Mouse (Mus musculus): ENCODE data around the gene Mydgf. TPM values are rescaled to one million over a fixed set of nuclear protein-coding genes. Genes with fewer than 3 reads are reported as not detected.

Gene Mydgf
- polyA plus RNA-seq, 1 experiment, result 73.9 TPM

DNA sequence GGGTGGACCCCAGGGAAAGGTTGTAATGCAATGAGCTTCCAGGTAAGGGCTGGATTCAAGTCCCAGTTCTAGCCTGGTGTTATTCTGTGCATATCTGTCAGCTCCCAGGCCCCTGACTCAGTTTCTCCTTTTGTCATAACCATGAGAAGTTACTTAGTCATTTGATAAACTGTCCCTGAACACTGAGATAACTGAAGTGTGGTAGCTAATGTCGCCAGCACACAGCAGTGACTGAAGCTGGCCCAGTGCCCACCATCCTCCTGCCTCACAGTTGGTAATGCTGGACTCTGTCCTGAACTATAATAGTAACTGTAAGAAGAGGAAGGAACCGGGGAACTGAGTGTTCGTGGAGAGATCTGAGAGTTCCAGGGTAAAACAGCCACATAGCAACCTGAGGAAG, 19.2 kb downstream of the Mydgf start:
- H3K79me2 ChIP-seq (ENCODE audit: control insufficient read depth, insufficient read depth), result no peaks in the 10 kb centered on the region
- H3K36me3 ChIP-seq (ENCODE audit: control insufficient read depth, insufficient read depth), result no peaks in the 10 kb centered on the region
- no peak overlapping the region for H3K4me2 ChIP-seq (ENCODE audit: low read depth)
- H3ac ChIP-seq (ENCODE audit: control insufficient read depth, insufficient read length), result no peak overlapping the region
- H3K27me3 ChIP-seq (ENCODE audit: control insufficient read depth, insufficient read depth, insufficient read length), result no peaks in the 10 kb centered on the region
- TF ChIP-seq SRF (IDR thresholded peaks at IDR 0.05; ENCODE audit: control insufficient read depth, insufficient read length, low read depth), result no peak
- TF ChIP-seq E2F4 (IDR thresholded peaks at IDR 0.05; ENCODE audit: insufficient read depth), result no peak
- no peak for TF ChIP-seq REST (IDR thresholded peaks at IDR 0.05; ENCODE audit: insufficient read depth, insufficient read length)
- TF ChIP-seq MYOG (IDR thresholded peaks at IDR 0.05; ENCODE audit: control insufficient read depth in 1 of 3, insufficient read depth in 1 of 3, insufficient read length in 2 of 3, low read depth in 2 of 3), result no peak
- no peak for TF ChIP-seq MYOD1 (IDR thresholded peaks at IDR 0.05; ENCODE audit: control insufficient read depth in 1 of 3, insufficient read length in 2 of 3, low read depth in 2 of 3)
- no peak for TF ChIP-seq TCF3 (IDR thresholded peaks at IDR 0.05; ENCODE audit: insufficient read length, low read depth)
- no peak for TF ChIP-seq MAX (IDR thresholded peaks at IDR 0.05; ENCODE audit: low read depth)
- TF ChIP-seq POLR2A (IDR thresholded peaks at IDR 0.05; ENCODE audit: insufficient read length, low read depth), result no peak
- no peak for TF ChIP-seq POLR2AphosphoS2 (IDR thresholded peaks at IDR 0.05; ENCODE audit: insufficient read length, low read depth)
- TF ChIP-seq TCF12 (IDR thresholded peaks at IDR 0.05; ENCODE audit: insufficient read depth, poor library complexity, severe bottlenecking), result no peak
- no peak for TF ChIP-seq CEBPB (IDR thresholded peaks at IDR 0.05; ENCODE audit: insufficient read depth, poor library complexity, severe bottlenecking)
- H3K4me3 ChIP-seq, result no peak overlapping the region

- H3K4me3 ChIP-seq, result no peak overlapping the region
Measured at GRCm38 (mm10) chr17:56163523-56164102, 20.1 kb downstream of the Mydgf start.

DNA sequence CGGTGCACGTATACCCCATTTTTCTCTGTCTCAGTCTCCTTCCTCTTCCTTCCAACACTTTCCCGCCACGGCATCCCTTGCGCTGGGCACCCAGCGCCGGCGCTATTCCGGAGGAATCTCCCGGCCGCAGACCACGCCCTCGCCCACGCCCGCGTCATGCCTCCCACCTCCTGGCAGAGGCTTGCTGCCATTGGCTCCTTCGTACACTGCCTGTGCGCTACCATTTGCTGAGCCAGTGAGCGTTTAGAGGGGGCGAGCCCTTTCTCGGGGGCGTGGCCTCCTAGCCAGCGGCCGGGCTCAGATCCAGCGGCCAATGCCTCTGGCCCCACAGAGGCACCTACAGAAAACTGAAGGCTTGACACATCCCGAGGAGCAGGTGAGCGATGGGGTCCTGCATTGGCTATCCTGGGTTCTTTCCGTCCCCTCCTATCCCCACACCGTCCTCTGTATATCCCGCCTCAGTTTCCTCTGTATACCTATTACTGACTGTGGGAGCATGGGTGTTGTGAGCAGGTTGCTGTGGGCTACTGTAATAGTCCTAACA, 21.4 kb downstream of the Mydgf start, which contains the start of gene Tnfaip8l1:
TSS of gene Tnfaip8l1 (plus strand) at position 247 of the 544 bp plus-strand sequence.
- Histone ChIP-seq H3K36me3 (ENCODE audit: control insufficient read depth, insufficient read depth) (no peaks in the 10 kb centered on the region), H3ac (ENCODE audit: control insufficient read depth, insufficient read length) (no peak within 1 kb of the TSS), H3K4me2 (ENCODE audit: low read depth) (peak within 1 kb of the TSS; percentile 92), H3K79me2 (ENCODE audit: control insufficient read depth, insufficient read depth) (no peaks in the 10 kb centered on the region), H3K27me3 (ENCODE audit: control insufficient read depth, insufficient read depth, insufficient read length) (peaks cover 18% of the 10 kb centered on the region), H3K4me3 (peak within 1 kb of the TSS; percentile 17)
- TF ChIP-seq TCF12 (IDR thresholded peaks at IDR 0.05; ENCODE audit: insufficient read depth, poor library complexity, severe bottlenecking) (no peak), POLR2A (IDR thresholded peaks at IDR 0.05; ENCODE audit: insufficient read length, low read depth) (peak; percentile 40), E2F4 (IDR thresholded peaks at IDR 0.05; ENCODE audit: insufficient read depth) (peak; percentile 22)

More at GRCm38 (mm10) chr17:56163523-56164102, 20.1 kb downstream of the Mydgf start:
- H3K27me3 ChIP-seq (ENCODE audit: control insufficient read depth, insufficient read depth, insufficient read length), result peaks cover 4% of the 10 kb centered on the region
- no peaks in the 10 kb centered on the region for H3K79me2 ChIP-seq (ENCODE audit: control insufficient read depth, insufficient read depth)
- H3K4me2 ChIP-seq (ENCODE audit: low read depth), result no peak overlapping the region
- TF ChIP-seq MYOD1 (IDR thresholded peaks at IDR 0.05; ENCODE audit: control insufficient read depth in 1 of 3, insufficient read length in 2 of 3, low read depth in 2 of 3), result peak in 1 of 3 experiments; percentile 45
- TF ChIP-seq TCF3 (IDR thresholded peaks at IDR 0.05; ENCODE audit: insufficient read length, low read depth), result no peak
- no peak overlapping the region for H3ac ChIP-seq (ENCODE audit: control insufficient read depth, insufficient read length)
- H3K36me3 ChIP-seq (ENCODE audit: control insufficient read depth, insufficient read depth), result no peaks in the 10 kb centered on the region

DNA sequence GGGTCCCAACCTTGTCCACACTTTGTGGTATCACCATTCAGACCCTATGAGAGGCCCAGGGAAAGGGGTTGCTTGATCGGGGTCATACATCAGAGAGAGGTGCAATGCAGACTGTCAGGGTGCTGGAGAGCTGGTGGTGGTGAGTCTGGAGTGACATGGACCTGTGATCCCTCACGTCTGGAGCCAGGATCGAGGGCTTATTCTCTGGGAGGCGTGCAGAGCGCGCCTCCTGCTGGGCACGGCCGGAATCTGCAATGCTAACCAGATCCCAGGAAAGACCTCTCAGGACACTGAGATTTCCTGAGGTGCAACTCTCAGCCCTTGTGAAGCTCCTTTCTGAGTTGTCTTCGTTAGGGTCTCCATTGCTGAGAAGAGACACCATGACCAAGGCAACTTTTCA, 24.0 kb downstream of the Mydgf start:
- TF ChIP-seq POLR2A (IDR thresholded peaks at IDR 0.05; ENCODE audit: insufficient read length, low read depth) (no peak), POLR2AphosphoS2 (IDR thresholded peaks at IDR 0.05; ENCODE audit: insufficient read length, low read depth) (no peak), SRF (IDR thresholded peaks at IDR 0.05; ENCODE audit: control insufficient read depth, insufficient read length, low read depth) (no peak), USF1 (IDR thresholded peaks at IDR 0.05; ENCODE audit: low read depth) (no peak), E2F4 (IDR thresholded peaks at IDR 0.05; ENCODE audit: insufficient read depth) (no peak), MYOG (IDR thresholded peaks at IDR 0.05; ENCODE audit: control insufficient read depth in 1 of 3, insufficient read depth in 1 of 3, insufficient read length in 2 of 3, low read depth in 2 of 3) (no peak), MAX (IDR thresholded peaks at IDR 0.05; ENCODE audit: low read depth) (no peak), MYOD1 (IDR thresholded peaks at IDR 0.05; ENCODE audit: control insufficient read depth in 1 of 3, insufficient read length in 2 of 3, low read depth in 2 of 3) (no peak), TCF12 (IDR thresholded peaks at IDR 0.05; ENCODE audit: insufficient read depth, poor library complexity, severe bottlenecking) (no peak)
- Histone ChIP-seq H3K79me2 (ENCODE audit: control insufficient read depth, insufficient read depth) (no peaks in the 10 kb centered on the region), H3ac (ENCODE audit: control insufficient read depth, insufficient read length) (no peak overlapping the region), H3K4me2 (ENCODE audit: low read depth) (peak overlapping the region; percentile 34), H3K4me3 (no peak overlapping the region), H3K27me3 (ENCODE audit: control insufficient read depth, insufficient read depth, insufficient read length) (peaks cover 43% of the 10 kb centered on the region), H3K36me3 (ENCODE audit: control insufficient read depth, insufficient read depth) (no peaks in the 10 kb centered on the region)

GRCm38 (mm10) chr17:56153643-56154042, 30.1 kb downstream of the Mydgf start:
- H3K27me3 ChIP-seq (ENCODE audit: control insufficient read depth, insufficient read depth, insufficient read length), result peaks cover 74% of the 10 kb centered on the region
- no peak overlapping the region for H3K4me3 ChIP-seq
- H3K36me3 ChIP-seq (ENCODE audit: control insufficient read depth, insufficient read depth), result no peaks in the 10 kb centered on the region
- H3ac ChIP-seq (ENCODE audit: control insufficient read depth, insufficient read length), result no peak overlapping the region
- no peak overlapping the region for H3K4me2 ChIP-seq (ENCODE audit: low read depth)
- H3K79me2 ChIP-seq (ENCODE audit: control insufficient read depth, insufficient read depth), result no peaks in the 10 kb centered on the region
- TF ChIP-seq MYOG (IDR thresholded peaks at IDR 0.05; ENCODE audit: control insufficient read depth in 1 of 3, insufficient read depth in 1 of 3, insufficient read length in 2 of 3, low read depth in 2 of 3) (peak in 2 of 3 experiments; percentile 88 to 91), SRF (IDR thresholded peaks at IDR 0.05; ENCODE audit: control insufficient read depth, insufficient read length, low read depth) (no peak), REST (IDR thresholded peaks at IDR 0.05; ENCODE audit: insufficient read depth, insufficient read length) (no peak), USF1 (IDR thresholded peaks at IDR 0.05; ENCODE audit: low read depth) (no peak), POLR2AphosphoS2 (IDR thresholded peaks at IDR 0.05; ENCODE audit: insufficient read length, low read depth) (no peak), CEBPB (IDR thresholded peaks at IDR 0.05; ENCODE audit: insufficient read depth, poor library complexity, severe bottlenecking) (peak; percentile 86), POLR2A (IDR thresholded peaks at IDR 0.05; ENCODE audit: insufficient read length, low read depth) (no peak), TCF3 (IDR thresholded peaks at IDR 0.05; ENCODE audit: insufficient read length, low read depth) (peak; percentile 59), MYOD1 (IDR thresholded peaks at IDR 0.05; ENCODE audit: control insufficient read depth in 1 of 3, insufficient read length in 2 of 3, low read depth in 2 of 3) (peak in 2 of 3 experiments; percentile 90 to 91), MAX (IDR thresholded peaks at IDR 0.05; ENCODE audit: low read depth) (no peak), E2F4 (IDR thresholded peaks at IDR 0.05; ENCODE audit: insufficient read depth) (no peak)
